Mouse (Mus musculus): Measurements from ENCODE around the gene Glrx3. TPM values are rescaled to one million over a fixed set of nuclear protein-coding genes. Genes with fewer than 3 reads are reported as not detected.

Gene Glrx3
- total RNA-seq, 4 experiments from 2014 or later = 139 to 161 (median 149) TPM

GRCm38 (mm10) chr7:137472149-137472548 lies 34.7 kb downstream of the Glrx3 start:
- DNase-seq (ENCODE audit: low spot score) = no peak

GRCm38 (mm10) chr7:137477950-137478620 lies 40.7 kb downstream of the Glrx3 start:
- DNase-seq (ENCODE audit: low spot score) = peak; percentile 94

- no peak for DNase-seq (ENCODE audit: low spot score)
Observed at GRCm38 (mm10) chr7:137478621-137478982, 41.2 kb downstream of the Glrx3 start.

GRCm38 (mm10) chr7:137480839-137481238 lies 43.4 kb downstream of the Glrx3 start:
- no peak for DNase-seq (ENCODE audit: low spot score)

GRCm38 (mm10) chr7:137483987-137484386 lies 46.6 kb downstream of the Glrx3 start:
- DNase-seq (ENCODE audit: low spot score) = no peak

GRCm38 (mm10) chr7:137488391-137488790 lies 51.0 kb downstream of the Glrx3 start:
- DNase-seq (ENCODE audit: low spot score) = no peak

GRCm38 (mm10) chr7:137490711-137491110 lies 53.3 kb downstream of the Glrx3 start:
- no peak for DNase-seq (ENCODE audit: low spot score)

GRCm38 (mm10) chr7:137492307-137492973 lies 55.0 kb downstream of the Glrx3 start:
- DNase-seq (ENCODE audit: low spot score) = no peak

GRCm38 (mm10) chr7:137498736-137499135 lies 61.3 kb downstream of the Glrx3 start:
- no peak for DNase-seq (ENCODE audit: low spot score)

GRCm38 (mm10) chr7:137517588-137517987 lies 80.2 kb downstream of the Glrx3 start:
- DNase-seq (ENCODE audit: low spot score) = peak; percentile 11

GRCm38 (mm10) chr7:137518028-137518576 lies 80.7 kb downstream of the Glrx3 start:
- peak; percentile 33 for DNase-seq (ENCODE audit: low spot score)

Other genes with a start within 250 kb of the Glrx3 start
- gene Ebf3, start 123.2 kb upstream of the Glrx3 start, total RNA-seq (2022) = 1 to 10 TPM; 5.0 to 9.3 (median 7.6) TPM
- gene 9430038I01Rik, start 26.9 kb upstream of the Glrx3 start, total RNA-seq (2022) = 1 to 10 TPM; 7.8 to 10.0 (median 8.8) TPM